Comparison of ENCODE assay signal across 1 mouse cellular context in genomic region chr14:20340866-20341265, GRCm38 (mm10).
A peak's percentile ranks its signal among the peaks of the same experiment; 100 is the strongest.
TF ChIP-seq lines count a peak whose summit lies in the region.

No protein-coding gene starts in this region.

TF ChIP-seq in CH12.LX, 34 proteins besides CTCF, POLR2A, EP300 and RAD21 (continued from another document):
- no peak for TF ChIP-seq ZMIZ1 (IDR thresholded peaks at IDR 0.05; ENCODE audit: low read depth, low read length)
- TF ChIP-seq SIN3A (IDR thresholded peaks at IDR 0.05; ENCODE audit: low read length), result 0 out of 2 replicates have a peak, but pooled peaks have one; percentile 28
